Mouse (Mus musculus): ENCODE measurements at regions not wholly inside any gene's neighbourhood (a gene's known extent, or its start where the extent isn't known, plus 50 kb on each side); places are given as distances from the start of the nearest gene placed in this dataset.

DNA sequence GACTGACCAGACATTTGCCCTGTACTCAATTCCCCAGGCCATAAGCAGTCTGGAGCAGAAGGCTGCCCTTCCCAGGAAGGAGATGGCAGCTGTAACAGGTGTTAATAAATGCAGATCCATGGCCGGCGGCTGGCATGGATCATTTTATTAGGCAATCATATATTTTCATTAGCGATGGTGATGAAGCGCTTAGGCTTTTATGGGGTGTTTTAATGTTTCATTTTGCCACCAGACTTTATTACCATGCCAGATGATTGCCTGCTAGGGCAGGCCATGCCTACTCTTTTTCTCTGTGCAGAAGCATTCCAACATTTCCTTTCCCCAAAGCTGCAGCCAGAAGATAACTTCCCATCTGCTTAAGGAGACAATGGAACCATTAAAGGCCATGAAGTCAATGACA is 596.2 kb downstream of the Gm9195 start:
- no peak for DNase-seq (ENCODE audit: low read depth, low spot score)

DNA sequence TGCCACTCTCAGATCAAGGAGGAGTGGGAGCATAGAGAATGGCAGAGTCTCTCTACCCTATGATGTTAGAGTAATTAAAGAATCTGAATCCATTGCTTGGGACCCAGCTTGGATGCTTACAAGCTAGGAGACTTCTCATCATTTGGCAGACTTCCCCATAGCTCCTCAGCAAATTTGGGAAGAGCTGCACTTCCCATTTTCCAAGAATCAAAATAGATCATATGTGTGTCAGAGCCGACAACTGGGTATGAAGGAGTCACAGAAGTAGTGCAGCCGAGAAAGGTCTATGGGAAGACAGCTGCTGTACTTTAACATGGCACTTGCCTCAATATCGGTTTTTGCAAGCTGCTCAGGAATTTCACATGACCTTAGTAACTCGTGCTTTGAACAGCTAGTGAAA is 596.8 kb downstream of the Gm9195 start:
- no peak for DNase-seq (ENCODE audit: low read depth, low spot score)

DNA sequence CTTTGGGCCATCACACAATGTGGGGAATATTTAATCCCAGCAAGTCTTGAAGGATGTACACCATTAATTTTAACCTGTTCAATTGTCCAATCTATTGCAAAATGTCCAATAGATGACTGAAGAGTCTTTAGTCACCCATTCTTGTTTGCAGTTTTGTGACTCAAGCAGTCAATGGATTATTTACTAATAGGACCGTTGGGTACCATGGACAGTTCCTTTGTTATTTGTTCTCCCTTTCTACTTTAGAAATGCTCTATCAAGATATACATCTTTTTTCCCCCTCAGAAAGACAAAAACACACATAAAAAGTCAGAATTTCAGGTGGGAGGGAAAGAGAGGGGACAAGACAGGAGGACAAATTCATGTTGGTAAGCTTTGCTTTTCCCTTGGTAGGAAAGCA is 598.3 kb downstream of the Gm9195 start:
- DNase-seq (ENCODE audit: low read depth, low spot score): peak; percentile 10

DNA sequence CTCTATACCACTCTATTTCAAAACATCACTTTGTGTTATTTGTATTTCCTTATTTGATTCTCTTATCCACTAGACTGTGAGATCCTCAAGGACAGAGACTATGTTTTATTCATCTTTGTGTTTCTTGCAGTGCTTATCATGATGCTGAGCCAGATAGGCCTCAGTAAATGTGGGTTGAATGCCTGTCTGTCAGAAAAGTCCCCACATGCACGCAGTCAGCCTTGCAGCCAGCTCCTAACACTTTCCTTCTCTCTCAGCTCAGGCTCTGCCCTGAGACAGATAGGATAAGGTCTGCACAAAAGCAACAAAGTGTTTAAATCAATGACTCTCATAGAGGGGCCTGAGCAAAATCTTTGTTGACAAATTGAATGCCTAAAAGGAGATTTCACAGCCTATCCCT is 600.0 kb downstream of the Gm9195 start:
- no peak for DNase-seq (ENCODE audit: low read depth, low spot score)

DNA sequence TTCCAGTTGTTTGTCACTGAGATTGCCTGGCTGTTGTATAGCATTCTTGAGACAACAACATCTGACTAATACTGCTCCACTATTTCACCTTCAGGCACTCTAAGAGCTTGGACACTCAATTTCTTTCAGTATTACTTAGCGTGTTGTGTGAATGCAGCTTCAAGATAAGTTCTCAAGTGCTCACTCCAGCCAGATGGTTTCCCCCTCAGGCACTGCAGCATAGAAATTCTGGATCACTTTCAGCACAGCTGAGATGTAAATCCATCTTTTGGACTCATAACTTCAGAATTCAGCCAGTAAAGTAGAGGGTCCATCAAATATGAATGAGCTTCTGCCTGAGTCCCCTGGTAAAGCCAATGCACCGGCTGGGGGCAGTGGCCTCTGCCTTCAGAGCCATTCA is 608.8 kb downstream of the Gm9195 start:
- DNase-seq (ENCODE audit: low read depth, low spot score): no peak

DNA sequence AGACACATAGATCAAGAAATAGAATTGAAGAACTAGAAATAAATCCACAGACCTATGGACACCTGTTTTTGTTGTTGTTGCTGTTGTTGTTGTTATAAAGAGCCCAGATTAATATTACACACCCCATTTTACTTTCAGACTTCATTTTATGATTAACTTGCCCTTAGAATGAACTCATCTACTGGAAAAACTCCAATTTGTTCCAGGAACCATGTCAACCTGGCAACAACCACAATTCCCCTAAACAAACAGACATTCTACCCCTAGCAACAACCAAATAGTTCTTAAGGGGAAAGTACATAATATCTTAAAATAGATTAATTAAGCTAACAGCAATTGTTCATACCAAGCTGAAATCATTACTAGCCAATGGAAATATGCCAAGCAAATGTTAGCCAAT is 646.1 kb downstream of the Gm9195 start:
- DNase-seq (ENCODE audit: low read depth, low spot score): no peak

DNA sequence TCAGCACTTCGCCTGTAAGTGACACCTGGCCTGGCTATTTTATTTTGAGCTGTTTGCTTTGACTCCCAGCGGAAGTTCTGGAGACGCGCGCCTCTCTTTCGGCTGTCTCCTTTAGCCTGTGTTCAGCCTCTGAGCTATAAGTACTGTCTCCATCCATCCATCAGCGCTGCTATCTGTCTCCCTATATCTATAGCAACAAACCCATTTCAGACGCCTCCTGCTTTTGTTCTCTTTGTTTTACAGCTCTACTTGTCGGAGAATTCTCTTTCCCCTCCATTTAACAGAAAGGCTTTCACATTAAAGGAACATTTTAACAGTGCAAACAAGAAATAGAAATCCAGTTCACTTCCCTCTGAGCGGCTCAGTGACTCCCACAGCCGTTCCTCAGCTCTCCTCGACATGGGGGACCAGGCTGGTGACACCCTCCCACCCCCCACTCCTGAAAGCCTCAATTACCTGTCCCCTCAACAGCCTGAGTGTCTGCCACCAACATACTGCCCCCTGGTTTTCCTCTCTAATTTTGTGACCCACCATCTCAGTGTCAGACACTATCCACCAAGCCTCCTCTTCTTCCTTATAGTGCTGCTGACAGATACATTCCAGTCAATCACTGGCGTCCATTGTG is 682.7 kb downstream of the Gm9195 start:
- DNase-seq (ENCODE audit: low read depth, low spot score): no peak

DNA sequence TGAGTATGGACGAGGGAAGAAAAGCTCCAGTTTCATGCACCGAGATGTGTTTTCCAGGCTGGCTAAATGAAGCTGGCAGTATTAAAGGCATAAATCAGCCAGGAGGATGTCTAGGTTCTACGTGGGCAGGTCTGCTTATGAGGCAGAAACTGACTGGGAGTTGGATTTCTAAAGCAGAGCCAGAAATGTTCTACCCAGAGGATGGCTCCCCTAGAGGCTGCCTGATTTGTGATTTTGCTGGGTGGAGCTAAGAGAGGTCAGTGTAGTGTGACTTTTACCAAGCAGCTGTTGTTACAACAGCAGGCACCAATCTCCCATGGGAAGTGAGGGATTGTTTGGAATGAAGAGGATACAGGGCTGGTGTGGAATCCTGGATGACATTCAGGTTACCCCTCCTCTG is 686.0 kb downstream of the Gm9195 start:
- DNase-seq (ENCODE audit: low read depth, low spot score): no peak

DNA sequence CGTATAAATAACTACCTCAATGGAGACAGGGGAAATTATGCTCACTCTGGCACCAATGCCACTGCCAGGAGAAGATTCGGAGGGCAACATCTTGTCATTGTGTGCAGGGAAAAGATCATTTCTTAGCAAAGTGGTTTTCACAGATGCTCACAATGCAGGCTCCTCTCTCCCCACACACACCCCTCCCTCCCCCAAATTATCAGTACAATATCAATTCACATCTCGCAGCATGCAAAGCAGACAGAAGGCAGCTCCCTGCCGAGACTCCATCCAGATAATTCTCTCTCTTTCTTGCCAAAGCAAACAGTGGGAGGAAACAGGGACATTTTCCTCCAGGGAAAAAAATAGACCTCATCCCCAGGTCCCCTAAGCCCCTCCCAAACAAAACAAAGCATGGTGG is 691.8 kb downstream of the Gm9195 start:
- DNase-seq (ENCODE audit: low read depth, low spot score): no peak

DNA sequence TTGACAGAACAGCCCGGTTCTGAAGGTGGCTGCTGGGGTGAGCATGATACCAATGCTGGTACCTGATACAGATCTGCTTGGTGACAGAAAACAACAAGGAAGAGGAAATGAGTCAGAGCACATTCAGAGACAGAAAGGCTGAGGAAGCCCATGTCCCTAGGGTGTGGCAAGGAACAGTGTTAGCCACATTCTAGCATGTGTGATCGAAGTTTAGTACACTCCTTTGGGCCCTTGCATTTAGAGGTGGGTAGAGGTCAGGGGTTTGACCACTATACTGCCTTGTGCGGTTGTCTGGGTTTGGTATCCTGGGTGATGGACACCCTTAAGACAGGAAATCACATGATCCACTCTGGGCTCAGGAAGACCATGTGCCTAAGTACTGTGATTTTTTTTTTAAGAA is 695.9 kb downstream of the Gm9195 start:
- DNase-seq (ENCODE audit: low read depth, low spot score): no peak

DNA sequence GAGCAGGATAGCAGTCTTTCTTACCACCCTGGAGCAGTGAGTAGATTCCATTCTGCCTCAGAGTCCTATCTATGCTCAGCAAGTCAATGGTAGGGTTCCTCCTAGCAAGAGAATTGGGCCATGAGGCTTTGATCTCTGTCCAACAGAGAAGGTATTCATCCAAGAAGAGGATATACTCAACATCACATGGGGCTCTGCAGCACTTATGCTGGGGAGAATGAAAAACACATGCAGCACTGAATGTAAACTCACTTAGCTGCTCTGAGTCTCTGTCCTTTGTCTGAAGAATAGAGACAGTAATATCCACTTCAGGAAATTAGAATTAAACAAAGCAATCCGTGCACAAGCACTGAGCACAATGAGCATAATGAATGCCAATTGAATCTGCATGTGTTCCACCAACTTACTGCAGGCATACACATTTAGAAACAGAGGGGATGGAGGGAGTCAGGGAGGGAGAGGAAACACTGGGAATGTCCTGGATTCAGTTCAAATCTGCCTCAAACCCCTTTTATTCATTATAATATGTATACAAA is 714.6 kb downstream of the Gm9195 start:
- DNase-seq (ENCODE audit: low read depth, low spot score): no peak

DNA sequence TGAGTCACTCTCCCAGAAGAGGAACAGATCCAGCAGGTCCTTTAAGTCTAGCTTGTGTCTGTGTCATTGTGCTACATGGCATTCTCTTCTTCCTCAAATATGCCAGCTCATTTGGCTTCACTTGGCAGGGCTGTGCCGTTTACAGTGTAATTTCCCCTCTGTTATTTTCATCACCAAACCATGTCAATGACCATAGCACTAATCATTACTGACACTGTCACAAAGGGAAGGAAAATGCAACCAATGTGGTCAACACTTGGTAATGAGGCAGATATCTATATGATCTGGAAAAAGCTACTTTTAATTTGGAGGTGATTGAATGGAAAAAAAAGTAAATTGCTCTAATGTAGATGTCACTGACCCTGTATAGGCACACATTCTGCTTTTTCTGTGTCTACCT is 724.8 kb downstream of the Gm9195 start:
- DNase-seq (ENCODE audit: low read depth, low spot score): no peak

DNA sequence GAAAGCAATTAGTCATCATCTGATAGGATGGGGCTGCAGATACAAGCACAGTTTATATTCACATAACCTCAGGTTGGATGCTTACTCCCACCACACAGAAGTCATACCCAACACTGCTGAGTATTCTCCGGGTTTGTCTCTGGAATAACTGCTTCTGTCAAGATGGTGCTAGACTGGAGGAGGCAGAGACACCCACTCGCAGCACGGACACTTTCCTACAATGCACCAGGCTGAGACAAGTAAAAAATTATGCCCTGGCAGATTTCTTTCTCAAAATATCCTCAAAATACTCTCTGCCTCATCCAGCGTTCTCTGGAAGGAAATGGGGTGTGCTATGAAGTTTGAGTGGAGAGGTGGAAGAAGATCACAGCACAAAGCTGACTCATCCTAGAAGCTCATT is 763.1 kb downstream of the Gm9195 start:
- DNase-seq (ENCODE audit: low read depth, low spot score): no peak

DNA sequence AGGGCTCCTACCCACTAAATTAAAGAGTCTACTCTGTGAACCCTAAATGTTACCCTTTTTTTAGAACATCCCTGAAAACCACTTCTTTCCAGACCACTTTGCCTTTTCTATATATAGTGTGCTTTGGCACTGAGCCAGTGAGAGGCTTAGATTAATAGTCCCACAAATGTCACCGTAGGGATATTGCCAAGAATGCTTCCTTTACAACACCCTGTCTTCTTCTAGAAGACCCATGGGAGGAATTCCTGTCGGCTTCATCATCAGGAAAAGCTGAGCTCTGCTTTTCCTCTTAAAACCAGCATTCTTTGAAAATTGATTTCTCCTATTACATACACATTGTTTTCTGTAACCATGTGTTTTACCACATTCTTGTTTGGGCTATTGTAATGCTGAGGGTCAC is 768.1 kb downstream of the Gm9195 start:
- no peak for DNase-seq (ENCODE audit: low read depth, low spot score)

DNA sequence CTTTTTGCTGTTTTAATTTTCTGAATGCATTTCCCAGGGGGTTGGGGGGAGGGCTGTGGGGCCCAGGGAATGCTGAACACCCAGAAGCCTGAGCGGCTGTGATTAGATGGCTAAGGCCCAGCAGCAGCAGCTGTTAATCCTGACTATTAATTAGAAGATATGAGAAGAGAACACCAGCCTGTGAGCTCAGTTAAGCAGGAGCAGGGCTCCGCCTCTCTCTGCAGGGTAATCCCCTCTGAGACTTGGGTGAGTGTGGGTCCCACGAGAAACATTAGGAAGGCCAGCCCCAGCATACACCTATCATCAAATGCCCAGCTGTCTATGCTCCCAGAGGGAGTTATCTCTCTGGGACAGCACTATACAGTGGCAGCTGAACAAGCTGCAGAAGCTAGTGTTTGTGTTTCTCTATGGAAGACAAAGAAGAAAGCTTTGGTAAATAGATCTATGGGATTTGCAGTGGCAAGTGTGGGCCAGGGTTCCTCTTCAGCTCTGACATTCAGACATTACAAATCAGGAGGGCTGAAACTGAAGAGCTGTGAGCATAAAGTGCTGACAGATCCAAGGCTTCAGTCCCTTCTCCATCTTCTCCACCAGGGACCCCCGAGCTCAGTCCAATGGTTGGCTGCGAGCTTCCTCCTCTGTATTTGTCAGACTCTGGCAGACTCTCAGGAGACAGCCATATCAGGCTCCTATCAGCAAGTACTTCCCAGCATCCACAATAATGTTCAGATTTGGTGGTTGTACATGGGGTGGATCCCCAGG is 781.9 kb downstream of the Gm9195 start:
- no peak for DNase-seq (ENCODE audit: low read depth, low spot score)

DNA sequence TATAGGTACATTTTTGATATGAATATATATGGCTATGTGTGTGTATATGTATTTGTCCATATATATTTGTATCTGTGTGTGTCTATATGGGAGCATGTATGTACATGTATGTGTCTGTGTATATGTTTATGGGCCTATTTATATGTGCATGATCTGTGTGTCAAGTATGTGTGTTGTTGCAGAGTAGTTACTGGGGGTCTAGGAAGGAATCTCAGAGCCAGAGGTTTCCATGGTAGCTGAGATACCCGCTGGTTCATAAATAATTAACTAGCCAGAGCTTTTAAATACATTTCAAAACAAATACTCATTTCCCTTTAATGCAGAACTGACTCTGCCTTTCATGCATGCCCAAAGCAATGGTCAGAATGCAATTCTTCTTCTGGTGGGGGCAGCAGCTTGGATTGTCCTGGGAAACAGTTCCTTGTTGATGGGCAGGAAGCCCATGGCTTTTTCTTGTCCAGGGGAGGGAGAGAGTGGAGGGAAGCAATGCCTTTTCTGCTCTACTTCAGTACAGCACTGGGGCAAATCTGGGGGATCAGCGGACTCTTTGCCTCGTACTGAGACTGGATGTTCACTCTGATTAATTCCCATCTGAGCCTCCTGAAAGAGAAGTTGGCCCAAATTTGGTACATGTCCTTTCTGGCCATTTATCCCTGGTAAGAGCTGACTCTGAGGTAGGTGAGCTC is 798.7 kb downstream of the Gm9195 start:
- no peak for DNase-seq (ENCODE audit: low read depth, low spot score)

DNA sequence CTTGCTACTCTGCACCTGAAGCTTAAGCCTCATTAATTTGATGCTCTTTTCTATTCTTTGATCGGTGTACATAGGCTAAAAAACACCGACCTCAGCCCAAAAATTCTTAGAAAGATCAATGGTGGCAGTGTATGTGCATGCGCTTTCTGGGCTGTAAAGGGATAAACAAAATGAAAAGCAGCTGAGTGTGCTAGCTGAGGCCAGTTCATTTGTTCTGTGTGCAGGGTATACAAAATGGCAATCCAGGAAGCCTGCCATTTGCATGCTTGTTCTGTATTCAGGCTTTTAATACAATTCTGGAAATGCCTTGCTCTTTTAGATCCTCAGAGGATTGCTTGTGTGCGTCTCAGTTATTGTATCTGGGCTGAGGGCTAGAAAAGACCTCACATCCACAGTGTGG is 817.1 kb downstream of the Gm9195 start:
- no peak for DNase-seq (ENCODE audit: low read depth, low spot score)

DNA sequence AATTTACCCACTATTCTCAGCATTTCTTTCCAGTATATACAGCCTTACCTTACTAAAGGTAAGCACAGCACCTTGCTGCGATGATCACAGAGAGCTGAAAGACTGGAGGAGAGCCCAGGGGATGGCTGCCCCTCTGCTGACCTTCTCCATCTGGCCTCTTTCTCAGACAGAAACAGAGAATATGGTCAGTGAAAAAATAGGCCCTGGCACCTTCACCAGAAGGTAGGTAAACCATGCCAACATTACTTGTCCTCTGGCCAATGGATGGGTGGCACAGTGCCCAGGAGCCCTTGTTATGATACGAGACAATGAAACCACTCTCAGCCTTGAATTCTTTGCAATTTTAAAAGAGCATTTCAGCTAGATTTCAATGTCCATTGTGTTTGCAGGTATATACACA is 817.8 kb downstream of the Gm9195 start:
- DNase-seq (ENCODE audit: low read depth, low spot score): no peak

DNA sequence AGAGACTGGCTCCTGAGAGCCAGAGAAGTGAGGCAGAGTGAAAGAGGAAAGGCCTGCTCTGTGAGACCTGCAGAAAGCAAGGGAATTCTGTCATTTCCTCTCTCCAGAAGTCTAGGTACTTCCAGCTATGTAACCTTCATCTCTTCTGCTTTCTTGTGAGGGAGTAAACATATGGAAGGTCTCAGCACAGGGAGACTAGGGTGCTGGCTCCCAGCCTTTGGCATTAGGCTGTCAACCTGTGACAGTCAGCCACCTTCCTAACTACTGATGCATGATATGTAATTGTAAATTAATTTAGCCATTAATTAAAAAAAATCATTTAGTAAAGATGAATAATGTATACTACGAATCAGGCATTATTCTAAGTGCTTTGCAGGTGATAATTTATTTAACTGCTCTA is 819.2 kb downstream of the Gm9195 start:
- DNase-seq (ENCODE audit: low read depth, low spot score): no peak

DNA sequence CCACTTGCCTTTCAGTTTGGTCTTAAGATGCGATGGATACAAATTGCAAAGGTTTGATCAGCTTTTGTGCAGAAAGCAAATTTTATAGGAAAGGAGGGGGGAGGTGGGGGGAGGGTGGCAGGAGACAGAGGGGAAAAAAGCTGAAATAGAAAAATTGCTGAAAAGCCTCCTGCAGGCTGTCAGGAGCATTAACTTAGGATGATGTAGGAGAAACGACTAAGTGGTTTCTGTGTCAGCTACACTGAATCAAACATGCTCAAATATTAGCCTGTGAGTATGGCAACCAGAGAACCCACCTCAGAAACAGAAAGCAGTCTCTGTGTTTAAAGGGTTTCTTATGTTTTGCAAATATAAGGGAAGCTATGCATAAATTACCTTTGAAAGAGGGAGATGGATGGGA is 819.6 kb downstream of the Gm9195 start:
- DNase-seq (ENCODE audit: low read depth, low spot score): no peak

DNA sequence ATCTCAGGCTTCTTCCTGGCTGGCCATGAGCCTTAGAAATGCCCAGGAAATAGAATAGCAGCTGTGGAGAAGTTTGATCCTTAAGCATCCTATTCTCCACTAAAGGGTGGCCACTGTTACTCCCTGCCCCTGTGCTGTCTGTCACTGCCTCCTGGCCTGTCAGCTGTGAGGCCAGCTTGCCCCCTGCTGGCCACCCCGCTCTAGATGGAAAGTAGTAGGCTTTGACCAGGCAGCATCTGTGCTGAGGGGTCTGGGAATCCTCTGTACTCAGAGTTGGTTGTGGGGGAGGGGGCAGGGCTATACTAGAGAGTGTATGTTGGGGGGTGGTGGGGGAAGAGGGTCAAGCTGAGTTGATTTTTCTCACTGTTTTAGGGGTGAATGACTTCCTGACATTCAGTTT is 821.2 kb downstream of the Gm9195 start:
- no peak for DNase-seq (ENCODE audit: low read depth, low spot score)

DNA sequence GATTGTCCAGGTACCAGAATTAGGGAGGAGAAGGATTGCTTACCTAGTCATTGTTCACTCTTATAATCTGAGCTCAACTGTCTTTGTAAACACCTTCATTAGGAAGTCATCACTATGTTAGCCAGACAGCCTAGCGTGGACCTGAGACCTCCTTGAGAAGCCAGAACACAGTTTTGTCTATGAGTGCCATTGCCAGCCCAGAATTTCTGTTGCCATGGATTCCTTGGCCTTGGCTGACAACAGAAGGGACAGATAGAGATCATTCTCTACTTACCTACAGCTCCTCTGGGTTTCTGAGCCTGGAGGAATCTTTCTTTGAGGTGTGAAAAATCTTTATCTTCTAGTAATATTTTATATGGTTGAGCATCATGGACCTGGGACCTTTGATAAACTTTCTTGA is 825.0 kb downstream of the Gm9195 start:
- no peak for DNase-seq (ENCODE audit: low read depth, low spot score)

DNA sequence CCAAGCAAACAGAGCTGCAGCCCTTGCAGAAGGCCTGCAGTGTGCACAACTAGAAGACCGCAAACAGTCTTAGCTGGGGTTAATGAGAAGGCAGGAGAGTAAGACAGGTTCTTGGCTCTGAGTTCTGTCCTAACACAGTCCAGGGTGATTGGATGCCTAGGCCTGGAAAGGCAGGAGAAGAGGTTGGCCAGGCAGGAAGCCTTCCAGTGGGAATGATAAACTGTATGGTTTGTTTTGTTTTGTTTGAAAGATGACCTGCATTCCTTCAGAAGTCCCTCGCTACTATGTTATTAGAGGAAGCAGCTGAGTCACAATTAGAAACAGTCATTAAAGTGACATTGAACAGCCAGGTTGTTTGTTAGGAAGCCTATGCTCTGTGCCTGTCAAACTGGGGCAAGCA is 831.5 kb downstream of the Gm9195 start:
- DNase-seq (ENCODE audit: low read depth, low spot score): no peak
